Comparison of ENCODE assay signal across 24 mouse cellular contexts in the genomic region with DNA sequence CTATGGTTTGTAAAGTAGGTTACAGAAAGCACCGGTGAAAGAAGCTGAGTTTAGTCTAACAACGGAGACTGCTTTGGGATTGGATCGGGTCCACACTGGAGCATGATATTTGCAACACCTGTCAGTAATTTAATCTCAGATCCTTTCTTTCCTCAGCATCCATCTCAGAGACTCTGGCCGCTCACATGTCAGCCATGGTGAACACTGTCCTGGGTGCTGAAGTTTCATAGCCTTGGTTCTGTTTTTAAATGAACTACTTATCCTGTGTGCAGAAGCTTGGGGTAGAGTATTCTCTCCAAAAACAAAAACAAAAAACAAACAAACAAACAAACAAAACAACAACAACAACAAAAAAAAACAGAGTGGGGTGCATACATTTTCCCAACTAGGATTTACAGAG.
DNase-seq lines count a peak whose midpoint lies in the region; ATAC-seq and TF ChIP-seq lines count a peak whose summit lies in the region.
"Had no signal": no experiment of that assay in that cellular context is flagged by ENCODE, and none has a peak within 500 bp of the region (broad histone marks: within the 10 kb centered on the region; RNA-seq: fewer than 3 reads in every experiment).

No protein-coding gene starts in this region.

- ATAC-seq in kidney, postnatal 0 days (replicated peaks; ENCODE audit: low FRiP score, low read depth), result no peak
- ATAC-seq in intestine, embryonic 16.5 days, result no peak
- ATAC-seq: forebrain, embryonic 13.5 days; hindbrain, postnatal 0 days had no signal

- H3K9ac ChIP-seq in kidney, postnatal 0 days (ENCODE audit: low read depth, low read length), result no peak overlapping the region
- H3K9ac ChIP-seq in intestine, embryonic 16.5 days (ENCODE audit: low read depth, low read length), result no peak overlapping the region
- H3K9ac ChIP-seq: forebrain, embryonic 13.5 days; limb, embryonic 13.5 days; liver, embryonic 15.5 days; neural tube, embryonic 12.5 days; stomach, embryonic 15.5 days had no signal

- H3K4me1 ChIP-seq in kidney, postnatal 0 days (replicated peaks; ENCODE audit: insufficient read depth, low read length), result no peaks in the 10 kb centered on the region
- no peaks in the 10 kb centered on the region for H3K4me1 ChIP-seq in limb, embryonic 10.5 days
- no peaks in the 10 kb centered on the region for H3K4me1 ChIP-seq in intestine, embryonic 16.5 days (ENCODE audit: control insufficient read depth, insufficient read depth, low read length)
- H3K4me1 ChIP-seq: limb, embryonic 13.5 days; liver, embryonic 15.5 days; neural tube, embryonic 12.5 days; stomach, embryonic 15.5 days had no signal

- WGBS in kidney, postnatal 0 days, result 48% methylated on average over 4 of the region's 4 CpGs
- WGBS in limb, embryonic 10.5 days, result 50% methylated on average over 4 of the region's 4 CpGs
- WGBS in intestine, embryonic 16.5 days, result 50% methylated on average over 4 of the region's 4 CpGs

- H3K4me2 ChIP-seq in kidney, postnatal 0 days (ENCODE audit: low read length), result no peak overlapping the region
- H3K4me2 ChIP-seq in intestine, embryonic 16.5 days (ENCODE audit: low read depth, low read length), result no peak overlapping the region
- H3K4me2 ChIP-seq: forebrain, embryonic 13.5 days; limb, embryonic 13.5 days; liver, embryonic 15.5 days; neural tube, embryonic 12.5 days; stomach, embryonic 15.5 days had no signal

- no peaks in the 10 kb centered on the region for H3K27me3 ChIP-seq in kidney, postnatal 0 days (ENCODE audit: insufficient read depth, low read length)
- H3K27me3 ChIP-seq in limb, embryonic 10.5 days (ENCODE audit: low read depth, poor library complexity, severe bottlenecking), result no peaks in the 10 kb centered on the region
- H3K27me3 ChIP-seq in intestine, embryonic 16.5 days (replicated peaks; ENCODE audit: control insufficient read depth, insufficient read depth, low read length), result no peaks in the 10 kb centered on the region
- H3K27me3 ChIP-seq: forebrain, embryonic 13.5 days; limb, embryonic 13.5 days; liver, embryonic 15.5 days; neural tube, embryonic 12.5 days; stomach, embryonic 15.5 days had no signal

- H3K4me3 ChIP-seq in kidney, postnatal 0 days (replicated peaks; ENCODE audit: low read depth, low read length), result no peak overlapping the region
- H3K4me3 ChIP-seq in limb, embryonic 10.5 days, result no peak overlapping the region
- no peak overlapping the region for H3K4me3 ChIP-seq in intestine, embryonic 16.5 days (ENCODE audit: low read length)
- H3K4me3 ChIP-seq: forebrain, embryonic 13.5 days; heart, adult 2 months; limb, embryonic 13.5 days; liver, embryonic 15.5 days; midbrain, embryonic 10.5 days; neural tube, embryonic 12.5 days; stomach, embryonic 15.5 days had no signal

- H3K36me3 ChIP-seq in kidney, postnatal 0 days (ENCODE audit: insufficient read depth, low read length), result no peaks in the 10 kb centered on the region
- no peaks in the 10 kb centered on the region for H3K36me3 ChIP-seq in limb, embryonic 10.5 days
- no peaks in the 10 kb centered on the region for H3K36me3 ChIP-seq in intestine, embryonic 16.5 days (ENCODE audit: control insufficient read depth, insufficient read depth, low read length)
- H3K36me3 ChIP-seq: limb, embryonic 13.5 days; liver, embryonic 15.5 days; midbrain, embryonic 10.5 days; neural tube, embryonic 12.5 days; stomach, embryonic 15.5 days had no signal

- no peak for TF ChIP-seq CTCF in kidney, postnatal 0 days (IDR thresholded peaks at IDR 0.05; ENCODE audit: low read depth)

- no peak overlapping the region for H3K27ac ChIP-seq in kidney, postnatal 0 days
- no peak overlapping the region for H3K27ac ChIP-seq in limb, embryonic 10.5 days
- H3K27ac ChIP-seq in intestine, embryonic 16.5 days (ENCODE audit: low read length), result no peak overlapping the region
- H3K27ac ChIP-seq: forebrain, embryonic 13.5 days; heart, adult 2 months; hindbrain, postnatal 0 days; limb, embryonic 13.5 days; liver, embryonic 15.5 days; midbrain, embryonic 10.5 days; neural tube, embryonic 12.5 days; stomach, embryonic 15.5 days had no signal

- DNase-seq in kidney, postnatal 0 days (ENCODE audit: low spot score), result peak; percentile 29
- no peak for DNase-seq in kidney, adult 18-20 months
- peak; percentile 5 for DNase-seq in ES-CJ7 (ENCODE audit: low read depth, low spot score)
- DNase-seq in embryo, embryonic 11 days, result peak; percentile 55
- peak; percentile 29 for DNase-seq in limb, embryonic 10.5 days (ENCODE audit: low spot score)
- DNase-seq in adrenal gland, adult 2 months, result no peak
- no peak for DNase-seq in adrenal gland, postnatal 14 days
- DNase-seq: adrenal gland, adult 8-10 months; cerebellum, adult 9-10 months; gastrocnemius, postnatal 14 days; heart, adult 2 months; heart, postnatal 4 days; kidney, adult 2 months; layer of hippocampus, adult 9-11 months; right cerebral cortex, postnatal 25 days; thymus, adult 2 months had no signal

- no peaks in the 10 kb centered on the region for H3K9me3 ChIP-seq in kidney, postnatal 0 days (replicated peaks; ENCODE audit: low read length)
- H3K9me3 ChIP-seq in limb, embryonic 10.5 days (replicated peaks), result no peaks in the 10 kb centered on the region
- H3K9me3 ChIP-seq in intestine, embryonic 16.5 days (ENCODE audit: control insufficient read depth, low read length), result no peaks in the 10 kb centered on the region
- H3K9me3 ChIP-seq: forebrain, embryonic 13.5 days; limb, embryonic 13.5 days; liver, embryonic 15.5 days; midbrain, embryonic 10.5 days; neural tube, embryonic 12.5 days; stomach, embryonic 15.5 days had no signal

Comparison
In these comparisons a context has a peak if more than half of its experiments do, and no peak if none do; other contexts are left out.
1. DNase-seq: peak in kidney, postnatal 0 days (single experiment), ES-CJ7 (single experiment), embryo, embryonic 11 days (single experiment) and limb, embryonic 10.5 days (single experiment); none in kidney, adult 18-20 months (single experiment), adrenal gland, adult 2 months (single experiment) and adrenal gland, postnatal 14 days (single experiment).